Mouse (Mus musculus) intestine, embryonic 16.5 days (tissue): ENCODE measurements at regions not wholly inside any gene's neighbourhood (a gene's known extent, or its start where the extent isn't known, plus 50 kb on each side); places are given as distances from the start of the nearest gene placed in this dataset.

Experiments
- ATAC-seq: fragments of 200-750 bp; cut with Nextera tagmentation; 2 replicates; pipeline ENCODE4 v1.8.0; 2017; ENCODE audit warnings: moderate TSS enrichment, moderate library complexity
- H3K27ac ChIP-seq: fragments of 300-500 bp; sonication (generic); 2 replicates; pipeline ENCODE4 v1.5.1; 2014; ENCODE audit warnings: mild to moderate bottlenecking, low read length
- H3K27me3 ChIP-seq: fragments of 300-500 bp; sonication (generic); replicated peaks from 2 replicates; pipeline ENCODE4 v1.6.1; 2014; ENCODE audit warnings: low read length, control low read depth, mixed read lengths; ENCODE audit not compliant: control insufficient read depth, insufficient read depth
- H3K36me3 ChIP-seq: fragments of 300-500 bp; sonication (generic); 2 replicates; pipeline ENCODE4 v1.6.1; 2014; ENCODE audit warnings: low read length, control low read depth; ENCODE audit not compliant: control insufficient read depth, insufficient read depth
- H3K4me1 ChIP-seq: fragments of 300-500 bp; sonication (generic); 2 replicates; pipeline ENCODE4 v1.6.1; 2014; ENCODE audit warnings: low read length, control low read depth, mixed read lengths; ENCODE audit not compliant: control insufficient read depth, insufficient read depth
- H3K4me2 ChIP-seq: fragments of 300-500 bp; sonication (generic); 2 replicates; pipeline ENCODE4 v1.6.1; 2014; ENCODE audit warnings: low read depth, low read length, control low read depth
- H3K4me3 ChIP-seq: fragments of 300-500 bp; sonication (generic); 2 replicates; pipeline ENCODE4 v1.5.1; 2014; ENCODE audit warnings: mild to moderate bottlenecking, low read length
- H3K9ac ChIP-seq: fragments of 300-500 bp; sonication (generic); 2 replicates; pipeline ENCODE4 v1.6.1; 2014; ENCODE audit warnings: low read depth, low read length
- H3K9me3 ChIP-seq: fragments of 300-500 bp; sonication (generic); 2 replicates; pipeline ENCODE4 v1.6.1; 2016; ENCODE audit warnings: low read length, control low read depth; ENCODE audit not compliant: control insufficient read depth
- WGBS: fragments of 180-500 bp; shearing (Covaris S2); extraction: QIAGEN DNeasy Blood & Tissue Kit; methylation state at CpG from one replicate; pipeline ENCODE4 v1.1.7; 2014; 5-methylcytosine and 5-hydroxymethylcytosine counted together

GRCm38 (mm10) chr11:28701379-28701778, 117.3 kb upstream of the Ccdc85a start:
- H3K9me3 ChIP-seq, result no peaks in the 10 kb centered on the region
- 86% methylated on average over 2 of the region's 2 CpGs for WGBS
- no peak for ATAC-seq

GRCm38 (mm10) chr11:28699766-28700165, 115.6 kb upstream of the Ccdc85a start:
- Histone ChIP-seq H3K4me3 (no peak overlapping the region), H3K9me3 (no peaks in the 10 kb centered on the region), H3K27me3 (no peaks in the 10 kb centered on the region), H3K27ac (no peak overlapping the region), H3K9ac (no peak overlapping the region), H3K4me2 (no peak overlapping the region), H3K4me1 (0 out of 2 replicates have a peak, but pooled peaks cover 2% of the 10 kb centered on the region), H3K36me3 (no peaks in the 10 kb centered on the region)
- ATAC-seq, result peak; percentile 94

More at GRCm38 (mm10) chr11:28701379-28701778, 117.3 kb upstream of the Ccdc85a start:
- no peaks in the 10 kb centered on the region for H3K36me3 ChIP-seq
- no peaks in the 10 kb centered on the region for H3K27me3 ChIP-seq
- H3K9ac ChIP-seq, result no peak overlapping the region
- H3K4me1 ChIP-seq, result 0 out of 2 replicates have a peak, but pooled peaks cover 2% of the 10 kb centered on the region
- H3K27ac ChIP-seq, result no peak overlapping the region
- H3K4me2 ChIP-seq, result no peak overlapping the region
- H3K4me3 ChIP-seq, result no peak overlapping the region

DNA sequence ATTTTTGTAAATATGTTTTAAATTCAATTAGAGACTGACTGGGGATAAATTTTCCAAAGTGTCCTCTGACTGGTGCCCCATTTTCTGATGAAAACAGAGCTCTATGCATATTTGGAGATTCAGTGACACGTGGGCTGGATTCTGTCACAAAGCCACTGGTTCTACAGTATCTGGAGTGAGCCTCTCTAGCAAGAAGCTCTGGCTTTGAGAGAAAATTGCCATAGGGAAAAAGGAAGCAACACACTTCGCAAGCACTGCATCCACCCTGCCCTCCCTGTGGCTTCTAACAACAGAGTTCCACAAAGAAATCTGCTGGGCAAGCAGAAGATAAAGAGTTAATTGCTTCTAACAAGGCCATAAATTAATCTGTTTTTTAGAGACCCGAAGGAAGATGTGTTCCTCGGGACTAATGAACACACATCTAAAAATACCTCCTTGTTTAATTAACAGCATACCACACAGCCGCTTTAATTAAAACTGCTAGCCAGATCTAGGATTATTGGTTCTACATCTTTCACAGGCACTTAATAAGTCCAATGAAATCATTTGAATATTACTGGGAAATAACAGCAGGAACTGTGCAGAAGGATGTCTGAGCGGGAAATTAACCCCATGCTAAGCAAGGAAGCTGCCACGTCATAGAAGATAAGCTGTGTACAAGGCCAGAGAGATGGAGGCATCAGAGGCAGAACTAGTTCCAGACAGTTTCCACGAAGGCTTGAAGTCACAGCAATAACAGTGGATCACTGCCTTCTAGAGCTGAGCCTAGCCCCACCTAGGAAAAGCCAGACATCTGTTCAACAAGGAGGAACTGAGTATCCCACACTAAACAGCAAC, 113.7 kb upstream of the Ccdc85a start:
- no peak overlapping the region for H3K4me3 ChIP-seq
- no peak overlapping the region for H3K9ac ChIP-seq
- ATAC-seq, result 0 out of 2 replicates have a peak, but pooled peaks have one; percentile 35
- H3K9me3 ChIP-seq, result no peaks in the 10 kb centered on the region
- no peaks in the 10 kb centered on the region for H3K36me3 ChIP-seq
- H3K27ac ChIP-seq, result no peak overlapping the region
- H3K4me2 ChIP-seq, result no peak overlapping the region
- 23% methylated on average over 8 of the region's 8 CpGs for WGBS
- 0 out of 2 replicates have a peak, but pooled peaks cover 2% of the 10 kb centered on the region for H3K4me1 ChIP-seq
- H3K27me3 ChIP-seq, result no peaks in the 10 kb centered on the region

GRCm38 (mm10) chr11:28695031-28695430, 110.9 kb upstream of the Ccdc85a start:
- H3K4me2 ChIP-seq, result no peak overlapping the region
- H3K9ac ChIP-seq, result no peak overlapping the region
- H3K27ac ChIP-seq, result no peak overlapping the region
- H3K9me3 ChIP-seq, result no peaks in the 10 kb centered on the region
- no peak overlapping the region for H3K4me3 ChIP-seq
- no peaks in the 10 kb centered on the region for H3K27me3 ChIP-seq
- H3K36me3 ChIP-seq, result no peaks in the 10 kb centered on the region
- no peak for ATAC-seq
- H3K4me1 ChIP-seq, result 0 out of 2 replicates have a peak, but pooled peaks cover 2% of the 10 kb centered on the region
- WGBS, result 59% methylated on average over 3 of the region's 3 CpGs

GRCm38 (mm10) chr11:28693303-28693702, 109.2 kb upstream of the Ccdc85a start:
- no peaks in the 10 kb centered on the region for H3K9me3 ChIP-seq
- 42% methylated on average over 1 of the region's 1 CpGs for WGBS
- no peak for ATAC-seq
- 0 out of 2 replicates have a peak, but pooled peaks cover 2% of the 10 kb centered on the region for H3K4me1 ChIP-seq
- no peak overlapping the region for H3K9ac ChIP-seq
- no peak overlapping the region for H3K27ac ChIP-seq
- H3K4me3 ChIP-seq, result no peak overlapping the region
- H3K27me3 ChIP-seq, result no peaks in the 10 kb centered on the region
- no peak overlapping the region for H3K4me2 ChIP-seq
- no peaks in the 10 kb centered on the region for H3K36me3 ChIP-seq

- peak; percentile 63 for ATAC-seq
- H3K27ac ChIP-seq, result no peak overlapping the region
- whole genome bisulfite sequencing, result 22% methylated on average over 3 of the region's 3 CpGs
Measured at GRCm38 (mm10) chr11:28692263-28693194, 108.4 kb upstream of the Ccdc85a start.

GRCm38 (mm10) chr11:28688436-28688835, 104.3 kb upstream of the Ccdc85a start:
- no peak for ATAC-seq
- H3K36me3 ChIP-seq, result no peaks in the 10 kb centered on the region
- no peaks in the 10 kb centered on the region for H3K4me1 ChIP-seq
- WGBS, result 50% methylated on average over 1 of the region's 1 CpGs
- H3K4me3 ChIP-seq, result no peak overlapping the region
- H3K27ac ChIP-seq, result no peak overlapping the region
- no peak overlapping the region for H3K4me2 ChIP-seq
- H3K9me3 ChIP-seq, result no peaks in the 10 kb centered on the region
- H3K27me3 ChIP-seq, result no peaks in the 10 kb centered on the region
- H3K9ac ChIP-seq, result no peak overlapping the region

More at GRCm38 (mm10) chr11:28692263-28693194, 108.4 kb upstream of the Ccdc85a start:
- Histone ChIP-seq H3K4me3 (no peak overlapping the region), H3K9ac (no peak overlapping the region), H3K4me1 (0 out of 2 replicates have a peak, but pooled peaks cover under 1% of the 10 kb centered on the region), H3K36me3 (no peaks in the 10 kb centered on the region), H3K27me3 (no peaks in the 10 kb centered on the region), H3K9me3 (no peaks in the 10 kb centered on the region), H3K4me2 (no peak overlapping the region)

- Histone ChIP-seq H3K4me1 (no peaks in the 10 kb centered on the region), H3K27me3 (no peaks in the 10 kb centered on the region), H3K36me3 (no peaks in the 10 kb centered on the region), H3K27ac (no peak overlapping the region), H3K9ac (no peak overlapping the region), H3K4me3 (no peak overlapping the region), H3K9me3 (no peaks in the 10 kb centered on the region), H3K4me2 (no peak overlapping the region)
- no peak for ATAC-seq
Measured at GRCm38 (mm10) chr11:28685407-28685806, 101.3 kb upstream of the Ccdc85a start.

DNA sequence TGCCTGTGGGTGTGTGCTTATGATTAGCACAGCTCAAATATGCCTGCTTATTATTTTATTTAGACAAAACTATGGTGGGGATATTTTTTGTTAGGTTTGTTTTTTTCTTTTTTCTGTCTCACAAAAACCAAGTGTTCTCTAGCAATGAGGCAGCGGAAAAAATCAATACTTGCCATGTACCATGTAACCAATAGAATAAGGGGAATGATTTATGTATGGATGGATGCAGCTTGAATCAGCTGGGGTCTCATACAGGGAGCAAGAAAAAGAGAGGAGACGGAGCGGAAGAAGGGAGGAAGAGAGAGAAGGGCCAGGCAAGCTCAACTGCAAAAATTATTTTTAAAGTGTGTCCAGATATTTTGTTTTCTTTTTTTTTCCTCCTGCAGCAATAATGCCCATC, 97.2 kb upstream of the Ccdc85a start:
- no peaks in the 10 kb centered on the region for H3K4me1 ChIP-seq
- no peak overlapping the region for H3K4me3 ChIP-seq
- H3K9ac ChIP-seq, result no peak overlapping the region
- H3K27ac ChIP-seq, result no peak overlapping the region
- no peak for ATAC-seq
- H3K4me2 ChIP-seq, result no peak overlapping the region
- WGBS, result 72% methylated on average over 3 of the region's 3 CpGs
- no peaks in the 10 kb centered on the region for H3K27me3 ChIP-seq
- no peaks in the 10 kb centered on the region for H3K9me3 ChIP-seq
- H3K36me3 ChIP-seq, result no peaks in the 10 kb centered on the region
